Mouse (Mus musculus) small intestine, adult 2 months (tissue): Measurements from ENCODE around the gene Theg.

Experiments used
- CTCF ChIP-seq: fragments of 200-500 bp; IDR thresholded peaks from 2 replicates; pipeline ENCODE4 v1.5.1; 2012; ENCODE audit warnings: low read depth, mild to moderate bottlenecking, control low read depth, inconsistent platforms, low read length, moderate library complexity, mixed read lengths; ENCODE audit not compliant: insufficient replicate concordance, insufficient read length; ENCODE audit errors: extremely low read depth
- POLR2A ChIP-seq: fragments of 200-500 bp; IDR thresholded peaks from 2 replicates; pipeline ENCODE4 v1.6.1; 2012; ENCODE audit warnings: low read depth, mild to moderate bottlenecking, control low read depth, inconsistent platforms, low read length, moderate library complexity

DNA sequence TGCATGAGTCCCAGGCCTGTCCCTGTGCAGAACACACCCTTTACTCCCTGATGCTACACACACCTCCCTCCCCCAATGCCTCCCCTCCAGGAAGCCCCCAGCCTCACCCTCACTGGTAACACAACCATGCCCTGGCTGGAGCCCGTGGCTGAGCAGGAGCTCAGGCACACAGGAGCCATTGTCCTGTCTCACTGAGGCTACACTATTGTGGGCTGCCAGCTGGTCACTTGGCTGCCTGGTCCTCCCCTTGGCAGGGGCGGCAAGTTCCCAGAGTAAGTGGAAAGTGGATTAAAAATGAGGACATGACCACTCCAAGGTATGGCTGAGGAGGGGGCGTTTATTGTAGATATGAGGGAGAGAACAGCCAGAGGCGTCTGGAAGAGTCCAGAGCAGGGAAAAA lies 19.4 kb upstream of the Theg start:
- TF ChIP-seq POLR2A (no peak), CTCF (no peak)
